9 mouse cellular contexts compared by ENCODE assay signal in genomic region chr13:51970051-51970450, GRCm38 (mm10).
DNase-seq lines count a peak whose midpoint lies in the region.
"Had no signal": no experiment of that assay in that cellular context is flagged by ENCODE, and none has a peak within 500 bp of the region (broad histone marks: within the 10 kb centered on the region; RNA-seq: fewer than 3 reads in every experiment).

No protein-coding gene starts in this region.

- DNase-seq in lung, adult 18-20 months: peak; percentile 67 to 77
- DNase-seq in lung, postnatal 4 days: no peak
- peak; percentile 85 for DNase-seq in NIH3T3 (ENCODE audit: low read depth)
- DNase-seq in embryonic facial prominence, embryonic 10.5 days (ENCODE audit: low spot score): no peak
- DNase-seq in naive thymus-derived CD4-positive, alpha-beta T cell, adult 2 months (ENCODE audit: low read depth): peak; percentile 35
- no peak for DNase-seq in layer of hippocampus, adult 18-20 months (ENCODE audit: low spot score in 2 of 2)
- no peak for DNase-seq in retina, embryonic 14.5 days (ENCODE audit: low spot score)
- DNase-seq: forebrain, postnatal 0 days; thymus, postnatal 25 days had no signal

- H3K27ac ChIP-seq in embryonic facial prominence, embryonic 10.5 days (replicated peaks): 0 out of 2 replicates have a peak overlapping the region, but pooled peaks have one; percentile 26

- H3K36me3 ChIP-seq in embryonic facial prominence, embryonic 10.5 days (replicated peaks): no peaks in the 10 kb centered on the region

- no peaks in the 10 kb centered on the region for H3K27me3 ChIP-seq in embryonic facial prominence, embryonic 10.5 days (replicated peaks; ENCODE audit: low read depth, poor library complexity, severe bottlenecking)

- 86% methylated on average over 11 of the region's 11 CpGs for WGBS in embryonic facial prominence, embryonic 10.5 days

- H3K4me3 ChIP-seq in embryonic facial prominence, embryonic 10.5 days: no peak overlapping the region

- H3K9me3 ChIP-seq in embryonic facial prominence, embryonic 10.5 days: no peaks in the 10 kb centered on the region

- H3K4me1 ChIP-seq in embryonic facial prominence, embryonic 10.5 days: peaks cover 40% of the 10 kb centered on the region

Comparison
In these comparisons a context has a peak if more than half of its experiments do, and no peak if none do; other contexts are left out.
1. DNase-seq: peak in lung, adult 18-20 months (2 of 2), NIH3T3 (single experiment) and naive thymus-derived CD4-positive, alpha-beta T cell, adult 2 months (single experiment); none in lung, postnatal 4 days (0 of 2), embryonic facial prominence, embryonic 10.5 days (single experiment), layer of hippocampus, adult 18-20 months (0 of 2) and retina, embryonic 14.5 days (single experiment).